Mouse (Mus musculus): ENCODE data around the gene Camta2. TPM values are rescaled to one million over a fixed set of nuclear protein-coding genes. Genes with fewer than 3 reads are reported as not detected.

Gene Camta2
- polyA plus RNA-seq, 1 experiment from 2014 or later: 17.0 TPM

DNA sequence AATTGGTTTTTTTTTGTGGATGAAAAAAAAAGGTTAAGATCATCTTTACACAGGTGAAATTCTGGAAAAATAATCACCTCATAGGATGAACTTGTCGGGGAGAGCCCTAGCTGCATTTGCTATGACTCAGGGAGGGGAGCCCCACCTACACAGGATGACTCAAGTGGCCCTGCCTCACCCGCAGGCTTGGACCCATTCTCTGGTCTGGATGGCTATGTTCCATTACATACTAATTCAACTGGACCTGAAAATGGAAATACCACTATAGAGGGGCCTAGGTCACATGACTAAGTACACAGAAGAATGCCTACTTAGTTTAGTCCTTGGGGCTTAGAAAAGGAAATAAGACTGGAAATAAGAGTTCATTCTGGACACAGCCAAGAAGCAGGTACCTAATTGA lies 36.5 kb downstream of the Camta2 start:
- Histone ChIP-seq H3K9me3 (no peaks in the 10 kb centered on the region), H3K4me1 (peaks cover 57% of the 10 kb centered on the region), H3K9ac (replicated peaks) (no peak overlapping the region), H3K36me3 (peaks cover 37% of the 10 kb centered on the region), H3K27ac (replicated peaks) (no peak overlapping the region), H3K4me2 (replicated peaks) (no peak overlapping the region), H3K4me3 (no peak overlapping the region), H3K27me3 (no peaks in the 10 kb centered on the region)
- ATAC-seq (replicated peaks): no peak
- WGBS: 82% methylated on average over 2 of the region's 2 CpGs

DNA sequence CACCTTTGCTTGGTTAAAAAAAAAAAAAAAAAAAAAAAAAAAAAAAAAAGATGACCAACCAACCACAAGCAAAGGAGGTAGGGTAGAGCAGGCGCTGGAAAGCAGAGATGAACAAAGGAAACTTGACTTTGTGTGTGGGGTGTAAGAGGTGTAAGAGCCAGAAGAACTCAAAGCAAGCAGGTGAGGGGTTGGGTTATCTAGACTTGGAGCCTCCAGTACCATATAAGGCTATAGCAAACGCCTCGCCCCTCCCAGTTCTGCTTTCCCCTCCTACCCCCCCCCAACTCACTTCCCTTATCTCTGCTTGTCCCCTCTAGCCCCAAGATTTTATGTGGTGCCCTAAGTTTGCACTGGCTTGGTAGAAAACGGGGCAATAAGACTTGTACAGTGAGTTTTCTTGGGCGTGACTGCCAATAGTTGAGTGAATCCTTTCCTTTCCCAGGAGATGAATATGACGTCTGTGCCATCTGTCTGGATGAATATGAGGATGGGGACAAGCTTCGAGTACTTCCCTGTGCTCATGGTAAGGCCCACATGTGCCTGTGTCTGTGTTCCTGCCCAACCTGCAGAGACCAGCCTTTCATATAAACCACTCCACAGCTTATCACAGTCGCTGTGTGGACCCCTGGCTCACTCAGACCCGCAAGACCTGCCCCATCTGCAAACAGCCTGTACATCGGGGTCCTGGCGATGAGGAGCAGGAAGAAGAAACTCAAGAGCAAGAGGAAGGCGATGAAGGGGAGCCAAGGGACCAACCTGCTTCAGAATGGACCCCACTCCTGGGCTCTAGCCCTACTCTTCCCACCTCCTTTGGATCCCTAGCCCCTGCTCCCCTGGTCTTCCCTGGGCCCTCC lies 37.4 kb downstream of the Camta2 start:
- no peak overlapping the region for H3K9ac ChIP-seq (replicated peaks)
- H3K4me2 ChIP-seq (replicated peaks): no peak overlapping the region
- H3K9me3 ChIP-seq: no peaks in the 10 kb centered on the region
- H3K36me3 ChIP-seq: peaks cover 37% of the 10 kb centered on the region
- no peak overlapping the region for H3K27ac ChIP-seq (replicated peaks)
- H3K4me3 ChIP-seq: no peak overlapping the region
- 84% methylated on average over 12 of the region's 12 CpGs for WGBS
- H3K4me1 ChIP-seq: peaks cover 57% of the 10 kb centered on the region
- ATAC-seq (replicated peaks): no peak
- no peaks in the 10 kb centered on the region for H3K27me3 ChIP-seq

DNA sequence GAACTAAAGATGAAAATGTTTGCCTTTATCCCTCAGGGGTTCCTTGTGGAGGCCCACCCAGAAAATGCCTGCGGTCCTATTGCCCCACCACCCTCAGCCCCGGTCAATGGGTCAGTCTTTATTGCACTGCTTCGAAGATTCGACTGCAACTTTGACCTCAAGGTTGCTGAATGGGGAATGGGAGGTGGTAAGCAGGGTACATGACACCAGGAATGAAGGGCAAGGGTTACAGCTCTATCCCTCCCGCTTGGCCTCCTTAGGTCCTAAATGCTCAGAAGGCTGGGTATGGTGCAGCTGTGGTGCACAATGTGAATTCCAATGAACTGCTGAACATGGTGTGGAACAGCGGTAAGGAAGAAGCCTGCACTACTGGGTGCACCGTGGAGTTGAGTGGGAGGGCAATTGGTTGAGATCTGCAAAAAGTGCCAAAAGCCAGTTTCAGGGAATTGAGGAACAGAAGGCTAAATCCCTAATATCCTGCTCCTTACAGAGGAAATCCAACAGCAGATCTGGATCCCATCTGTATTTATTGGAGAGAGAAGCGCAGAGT lies 38.6 kb downstream of the Camta2 start:
- Histone ChIP-seq H3K27ac (replicated peaks) (no peak overlapping the region), H3K9ac (replicated peaks) (no peak overlapping the region), H3K9me3 (no peaks in the 10 kb centered on the region), H3K4me2 (replicated peaks) (0 out of 2 replicates have a peak overlapping the region, but pooled peaks have one; percentile 94), H3K4me3 (peak overlapping the region; percentile 65; the same call in 1 of the 2 replicates), H3K4me1 (peaks cover 57% of the 10 kb centered on the region), H3K27me3 (no peaks in the 10 kb centered on the region), H3K36me3 (peaks cover 45% of the 10 kb centered on the region)
- ATAC-seq (replicated peaks): no peak
- 86% methylated on average over 8 of the region's 8 CpGs for WGBS

DNA sequence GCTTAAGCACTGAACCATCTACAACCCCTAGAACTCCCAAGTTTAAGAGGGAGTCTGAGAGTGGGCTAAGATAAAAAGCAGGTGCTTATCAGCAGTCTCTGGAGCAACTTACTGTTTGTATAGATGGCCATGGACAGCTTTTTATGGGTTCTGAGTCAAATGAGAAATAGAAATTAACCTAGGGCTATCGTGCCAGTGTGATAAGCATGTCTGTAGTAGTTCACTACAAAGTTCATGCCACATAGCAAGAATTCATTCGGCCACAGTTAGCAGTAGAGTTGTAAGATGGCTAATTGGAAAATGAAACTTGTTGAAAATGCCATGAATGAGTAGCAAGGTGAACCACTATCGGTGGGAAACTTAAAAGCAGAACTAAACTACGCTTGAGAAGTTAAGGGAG lies 39.4 kb downstream of the Camta2 start:
- WGBS: 87% methylated on average over 4 of the region's 4 CpGs
- no peak overlapping the region for H3K9ac ChIP-seq (replicated peaks)
- H3K9me3 ChIP-seq: no peaks in the 10 kb centered on the region
- peaks cover 49% of the 10 kb centered on the region for H3K36me3 ChIP-seq
- no peak overlapping the region for H3K27ac ChIP-seq (replicated peaks)
- peaks cover 56% of the 10 kb centered on the region for H3K4me1 ChIP-seq
- H3K4me2 ChIP-seq (replicated peaks): peak overlapping the region; percentile 94
- H3K27me3 ChIP-seq: no peaks in the 10 kb centered on the region
- no peak for ATAC-seq (replicated peaks)
- peak overlapping the region; percentile 65 for H3K4me3 ChIP-seq

DNA sequence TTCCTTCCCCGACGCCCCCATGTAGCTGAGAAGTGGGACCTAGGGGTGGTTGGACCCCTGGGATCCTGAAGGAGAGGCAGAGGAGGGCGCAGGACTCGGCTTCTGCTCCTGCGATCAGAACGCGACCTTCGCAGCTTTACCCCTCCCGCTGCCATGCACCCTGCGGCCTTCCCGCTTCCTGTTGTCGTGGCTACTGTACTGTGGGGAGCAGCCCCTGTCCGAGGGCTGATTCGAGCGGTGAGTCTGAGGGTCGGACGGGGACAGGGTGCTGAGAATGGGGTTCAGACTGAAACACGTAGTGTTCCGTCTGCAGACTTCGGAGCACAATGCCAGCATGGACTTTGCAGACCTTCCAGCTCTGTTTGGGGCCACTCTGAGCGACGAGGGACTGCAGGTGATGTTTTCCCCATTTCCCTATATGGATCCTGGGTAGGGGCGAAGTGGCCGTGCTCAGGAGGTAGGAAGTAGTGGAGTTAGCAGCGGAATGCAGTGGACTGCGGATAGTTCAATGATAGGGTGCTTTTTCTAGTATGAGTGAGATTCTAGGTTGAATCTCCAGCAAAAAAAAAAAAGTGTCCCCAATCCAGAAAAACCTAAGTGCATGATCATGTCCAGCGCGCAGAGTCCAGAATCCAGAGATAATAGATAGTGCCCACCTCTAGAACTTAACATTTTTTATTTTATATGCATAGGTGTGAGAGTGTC lies 40.0 kb downstream of the Camta2 start:
- Histone ChIP-seq H3K4me3 (peak overlapping the region; percentile 65), H3K4me2 (replicated peaks) (peak overlapping the region; percentile 94), H3K27ac (replicated peaks) (peak overlapping the region; percentile 98), H3K4me1 (peaks cover 50% of the 10 kb centered on the region), H3K9me3 (no peaks in the 10 kb centered on the region), H3K27me3 (no peaks in the 10 kb centered on the region), H3K9ac (replicated peaks) (peak overlapping the region; percentile 75), H3K36me3 (peaks cover 53% of the 10 kb centered on the region)
- peak; percentile 3; the same call in 1 of the 2 replicates for ATAC-seq (replicated peaks)
- 5% methylated on average over 28 of the region's 28 CpGs for WGBS

DNA sequence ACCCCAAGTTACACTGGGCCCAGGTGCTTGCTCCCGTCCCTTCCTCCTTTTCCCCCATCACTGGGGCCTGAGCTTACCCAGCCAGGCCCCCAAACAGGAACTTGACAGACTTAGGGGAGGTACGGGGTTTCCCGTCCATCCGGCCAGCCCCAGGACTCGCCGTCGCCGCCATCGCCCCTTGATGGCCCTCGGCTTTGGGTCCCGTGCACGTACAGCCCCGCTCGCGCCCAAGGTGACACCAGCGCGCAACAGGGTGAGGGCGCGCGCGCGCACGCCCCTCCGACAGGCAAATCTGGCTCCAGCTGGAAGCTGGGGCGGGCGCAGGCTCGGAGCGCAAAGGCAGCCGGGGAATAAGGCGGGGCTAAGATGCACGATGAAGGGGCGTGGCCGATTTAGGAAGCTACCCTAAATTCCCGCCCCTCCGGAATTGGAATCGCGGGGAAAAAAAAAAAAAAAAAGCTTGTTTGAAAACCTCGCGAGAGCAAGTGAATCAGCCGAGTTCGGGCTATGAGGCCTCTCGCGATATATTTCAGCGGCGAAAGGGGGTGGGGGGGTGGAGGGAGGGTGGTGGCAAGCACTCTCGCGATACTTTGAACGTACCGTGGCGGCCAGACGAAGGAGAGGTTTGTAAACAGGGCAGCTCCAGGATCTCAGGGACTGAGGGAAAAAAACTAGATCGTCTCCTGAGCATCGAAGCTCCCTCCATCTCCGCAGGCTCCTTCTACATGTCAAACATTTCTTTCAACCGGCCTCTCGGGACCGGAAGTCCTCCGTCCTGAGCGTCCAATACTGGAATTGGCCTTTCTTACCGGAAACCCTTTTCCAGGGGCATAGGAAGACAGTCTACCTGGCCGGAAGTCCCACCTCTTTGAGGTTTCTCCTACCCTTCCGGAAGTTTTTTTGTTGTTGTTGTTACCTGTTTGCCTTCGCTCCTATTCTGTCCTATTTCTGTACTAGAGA lies 40.9 kb downstream of the Camta2 start, which contains the start of the genes Rnf167 and Slc25a11:
Gene Rnf167, plus strand, starts transcription at position 545 of the 960 bp plus-strand sequence.
Gene Slc25a11, minus strand, starts transcription at position 789 of the 960 bp plus-strand sequence.
- ATAC-seq (replicated peaks): peak; percentile 93
- H3K4me1 ChIP-seq: peaks cover 41% of the 10 kb centered on the region
- H3K36me3 ChIP-seq: peaks cover 49% of the 10 kb centered on the region
- peak within 1 kb of the TSS; percentile 98 for H3K27ac ChIP-seq (replicated peaks)
- peak within 1 kb of the TSS; percentile 87 for H3K9ac ChIP-seq (replicated peaks)
- H3K27me3 ChIP-seq: no peaks in the 10 kb centered on the region
- no peaks in the 10 kb centered on the region for H3K9me3 ChIP-seq
- under 1% methylated on average over 63 of the region's 63 CpGs for WGBS
- H3K4me3 ChIP-seq: peak within 1 kb of the TSS; percentile 65
- H3K4me2 ChIP-seq (replicated peaks): peak within 1 kb of the TSS; percentile 94

DNA sequence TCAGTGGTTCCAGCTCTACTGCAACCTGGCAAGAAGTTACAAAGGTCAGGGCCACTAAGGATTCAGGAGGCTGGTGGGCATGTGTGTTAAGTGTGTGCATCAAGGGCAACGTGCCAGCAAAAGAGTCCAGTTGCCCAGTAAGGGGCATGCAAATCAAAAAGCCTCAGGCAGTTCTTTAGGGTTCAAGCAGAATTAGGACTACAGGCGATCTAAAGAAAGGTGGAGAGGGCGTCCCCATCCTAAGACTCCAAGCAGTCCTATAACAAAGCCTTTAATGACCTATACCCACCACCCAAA lies 41.7 kb downstream of the Camta2 start:
- WGBS: 8% methylated on average over 3 of the region's 3 CpGs
- Histone ChIP-seq H3K4me1 (peaks cover 37% of the 10 kb centered on the region), H3K36me3 (peaks cover 42% of the 10 kb centered on the region), H3K4me3 (peak overlapping the region; percentile 65), H3K27ac (replicated peaks) (peak overlapping the region; percentile 98), H3K4me2 (replicated peaks) (peak overlapping the region; percentile 75), H3K27me3 (no peaks in the 10 kb centered on the region), H3K9ac (replicated peaks) (peak overlapping the region; percentile 87), H3K9me3 (no peaks in the 10 kb centered on the region)
- no peak for ATAC-seq (replicated peaks)

DNA sequence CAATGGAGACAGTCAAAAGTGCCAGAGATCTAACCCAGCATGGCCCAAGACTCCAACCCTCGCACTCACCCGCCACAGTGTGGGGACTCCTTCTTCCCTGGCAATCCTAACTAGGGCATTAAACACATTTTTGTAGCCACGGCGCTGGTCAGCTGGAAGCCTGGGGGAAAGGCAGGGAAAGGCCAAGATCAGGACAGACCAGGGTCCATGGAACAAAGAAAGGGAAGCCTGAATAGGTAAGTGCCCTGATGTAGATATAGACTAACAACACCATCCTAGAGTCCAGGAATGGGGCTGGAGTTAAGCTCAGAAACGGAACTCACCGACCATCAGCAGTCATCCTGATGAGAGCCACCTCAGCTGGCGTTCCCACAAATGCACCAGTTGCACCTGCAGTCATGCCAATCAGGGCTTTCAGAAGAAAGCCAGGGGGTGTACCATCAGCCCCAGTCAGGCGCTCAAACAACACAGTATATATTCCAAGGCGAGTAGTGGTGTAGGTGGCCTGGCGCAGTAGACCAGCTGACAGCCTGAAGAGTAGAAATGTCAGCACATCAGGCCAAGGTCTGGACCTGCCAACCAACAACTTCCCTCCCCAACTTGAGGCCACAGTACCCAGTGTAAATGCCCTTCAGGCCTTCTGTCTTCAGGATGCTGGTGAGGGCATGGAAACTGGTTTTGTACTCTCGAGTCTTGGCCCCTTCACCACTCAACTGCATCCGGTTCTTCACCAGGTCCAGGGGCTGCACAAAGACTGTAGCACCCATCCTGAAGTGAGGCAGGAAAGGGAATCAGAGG lies 42.2 kb downstream of the Camta2 start:
- H3K9me3 ChIP-seq: no peaks in the 10 kb centered on the region
- ATAC-seq (replicated peaks): no peak
- H3K27ac ChIP-seq (replicated peaks): no peak overlapping the region
- H3K4me3 ChIP-seq: peak overlapping the region; percentile 65
- peak overlapping the region; percentile 87 for H3K9ac ChIP-seq (replicated peaks)
- H3K36me3 ChIP-seq: peaks cover 36% of the 10 kb centered on the region
- peaks cover 37% of the 10 kb centered on the region for H3K4me1 ChIP-seq
- H3K4me2 ChIP-seq (replicated peaks): peak overlapping the region; percentile 75
- WGBS: 89% methylated on average over 12 of the region's 12 CpGs
- no peaks in the 10 kb centered on the region for H3K27me3 ChIP-seq

DNA sequence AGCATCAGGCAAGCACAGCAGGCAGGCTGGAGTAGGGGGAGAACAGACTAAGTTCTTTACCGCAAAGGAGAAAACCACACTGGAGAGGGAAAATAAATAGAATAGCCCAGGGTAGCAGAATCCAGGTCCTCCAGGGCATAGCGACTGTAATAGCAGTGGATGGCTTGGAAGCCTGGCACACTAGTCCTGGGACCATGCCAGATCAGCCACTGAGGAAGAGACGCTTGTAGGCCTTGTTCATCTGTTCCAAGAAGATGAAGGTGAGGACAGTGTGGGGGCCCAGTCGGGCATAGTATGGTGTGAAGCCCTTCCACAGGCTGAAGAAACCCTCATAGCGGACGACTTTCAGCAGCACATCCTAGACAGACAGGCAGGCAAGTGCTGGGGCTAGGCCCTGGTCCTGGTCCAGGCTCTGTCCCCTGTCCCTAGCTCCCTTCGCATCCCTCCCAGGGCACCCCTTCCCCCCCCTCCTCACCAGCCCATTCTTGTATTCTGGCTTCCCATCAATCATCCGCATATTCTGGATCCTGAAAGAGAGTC lies 43.3 kb downstream of the Camta2 start:
- Histone ChIP-seq H3K4me1 (peaks cover 35% of the 10 kb centered on the region), H3K9ac (replicated peaks) (no peak overlapping the region), H3K36me3 (peaks cover 26% of the 10 kb centered on the region), H3K4me3 (no peak overlapping the region), H3K9me3 (no peaks in the 10 kb centered on the region), H3K27me3 (no peaks in the 10 kb centered on the region), H3K4me2 (replicated peaks) (no peak overlapping the region), H3K27ac (replicated peaks) (no peak overlapping the region)
- 95% methylated on average over 8 of the region's 8 CpGs for WGBS
- no peak for ATAC-seq (replicated peaks)

DNA sequence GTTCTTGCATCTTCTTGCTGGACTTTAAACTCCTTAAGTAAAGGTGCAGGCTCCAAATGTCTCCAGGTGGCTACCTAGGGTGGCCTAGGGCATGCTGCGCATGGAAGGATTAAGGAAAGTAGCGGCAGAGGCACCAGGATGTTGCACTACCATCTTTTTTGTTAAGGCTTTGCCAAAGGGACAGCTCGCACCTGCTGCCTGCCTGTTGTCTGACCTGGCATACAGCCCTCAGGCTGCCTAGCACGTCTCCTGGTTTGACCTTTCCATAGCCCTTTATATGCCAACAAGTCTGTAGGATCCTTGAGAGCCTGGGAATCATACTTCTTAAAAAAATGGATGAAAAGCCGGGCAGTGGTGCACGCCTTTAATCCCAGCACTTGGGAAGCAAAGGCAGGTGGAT lies 44.9 kb downstream of the Camta2 start:
- Histone ChIP-seq H3K27me3 (no peaks in the 10 kb centered on the region), H3K4me2 (replicated peaks) (no peak overlapping the region), H3K36me3 (peaks cover 17% of the 10 kb centered on the region), H3K4me3 (no peak overlapping the region), H3K27ac (replicated peaks) (no peak overlapping the region), H3K9me3 (no peaks in the 10 kb centered on the region), H3K4me1 (peaks cover 19% of the 10 kb centered on the region), H3K9ac (replicated peaks) (no peak overlapping the region)
- WGBS: 90% methylated on average over 6 of the region's 6 CpGs
- ATAC-seq (replicated peaks): no peak

All from forebrain, embryonic 15.5 days (tissue).